Mouse (Mus musculus) spleen, adult 2 months (tissue): Measurements from ENCODE around the gene Ssc5d.

Source experiments
- CTCF ChIP-seq: fragments of 200-500 bp; IDR thresholded peaks from 2 replicates; pipeline ENCODE4 v1.5.1; 2011; ENCODE audit warnings: mild to moderate bottlenecking, inconsistent platforms; ENCODE audit not compliant: insufficient read depth, insufficient read length, insufficient replicate concordance; ENCODE audit errors: extremely low read depth
- POLR2A ChIP-seq: fragments of 200-500 bp; IDR thresholded peaks from 2 replicates; pipeline ENCODE4 v1.6.1; 2011; ENCODE audit warnings: low read depth, low read length, inconsistent platforms

- TF ChIP-seq CTCF (no peak), POLR2A (no peak)
Observed at GRCm38 (mm10) chr7:4925441-4926381, at the start of gene Ssc5d.
